Mouse (Mus musculus) left cerebral cortex, postnatal 4 days (tissue): ENCODE measurements around the gene Olfr44. TPM values are rescaled to one million over a fixed set of nuclear protein-coding genes. Genes with fewer than 3 reads are reported as not detected.

Experiments used
- DNase-seq: peaks from one replicate; pipeline ENCODE4 v3.0.0-alpha.2; 2022
- intact Hi-C: fragments of 180-260 bp; cut with DNase I; formaldehyde crosslinking; loops from one replicate; pipeline ENCODE4 v1.15.1; 2025
- total RNA-seq, 2 experiments: library from RNA; stranded (reverse); gene quantifications; 2 replicates each; pipeline ENCODE4 v1.2.3; 2021

Gene Olfr44
- total RNA-seq: not detected

- intact Hi-C loops: no loop called here
- DNase-seq: no peak
Measured at GRCm38 (mm10) chr9:39493895-39494294, at the start of gene Olfr44. Gene Olfr44 (minus strand): TSS chr9:39493995.

- no peak for DNase-seq
Measured at GRCm38 (mm10) chr9:39523616-39524285, 30.0 kb upstream of the Olfr44 start.

GRCm38 (mm10) chr9:39518595-39518994 is 24.8 kb upstream of the Olfr44 start:
- no peak for DNase-seq
- intact Hi-C loops: no loop called here

More at GRCm38 (mm10) chr9:39523616-39524285, 30.0 kb upstream of the Olfr44 start:
- intact Hi-C loops: no loop called here

GRCm38 (mm10) chr9:39515531-39515930 is 21.7 kb upstream of the Olfr44 start, which contains the start of gene Olfr957:
Gene Olfr957 (minus strand): TSS chr9:39515809.
- no peak for DNase-seq
- intact Hi-C loops: no loop called here

GRCm38 (mm10) chr9:39509412-39509811 is 15.6 kb upstream of the Olfr44 start:
- intact Hi-C loops: no loop called here
- no peak for DNase-seq

- peak; percentile 66 for DNase-seq
- intact Hi-C loops: no loop called here
Measured at GRCm38 (mm10) chr9:39508998-39509397, 15.2 kb upstream of the Olfr44 start.

- DNase-seq: no peak
Measured at GRCm38 (mm10) chr9:39471844-39472243, 22.0 kb downstream of the Olfr44 start, which contains the start of gene Olfr955. Gene Olfr955 (minus strand): TSS chr9:39471944.

GRCm38 (mm10) chr9:39456401-39456800 is 37.4 kb downstream of the Olfr44 start, which contains the start of gene Olfr954:
Gene Olfr954 (plus strand): TSS chr9:39456701.
- DNase-seq: no peak
- intact Hi-C loops: loop anchor here (5.0 kb wide), 1 partner anchor 1749 kb away; no protein-coding TSS in a partner anchor

More at GRCm38 (mm10) chr9:39471844-39472243, 22.0 kb downstream of the Olfr44 start, which contains the start of gene Olfr955:
- intact Hi-C loops: loop anchor here (5.0 kb wide), 1 partner anchor 40 kb away; no protein-coding TSS in a partner anchor

Other genes with a start within 250 kb of the Olfr44 start
- gene Olfr1537, start 244.0 kb downstream of the Olfr44 start, total RNA-seq: not detected
- not detected for gene Olfr945, start 217.2 kb downstream of the Olfr44 start, total RNA-seq
- not detected for gene Olfr948, start 167.9 kb downstream of the Olfr44 start, total RNA-seq
- not detected for gene Olfr951, start 106.6 kb downstream of the Olfr44 start, total RNA-seq
- gene Olfr952, start 66.8 kb downstream of the Olfr44 start, total RNA-seq: not detected
- gene Olfr954, start 37.3 kb downstream of the Olfr44 start, total RNA-seq: not detected
- not detected for gene Olfr955, start 22.1 kb downstream of the Olfr44 start, total RNA-seq
- gene Olfr957, start 21.8 kb upstream of the Olfr44 start, total RNA-seq: not detected
- under 1 TPM in 1 of 2 experiments, not detected in 1; 0.12 TPM for gene Olfr958, start 60.1 kb upstream of the Olfr44 start, total RNA-seq
- not detected for gene Olfr959, start 81.6 kb upstream of the Olfr44 start, total RNA-seq
- 10 to 100 TPM; 21.2 to 46.8 TPM for gene AW551984, start 110.4 kb upstream of the Olfr44 start, total RNA-seq
- gene Olfr148, start 116.7 kb upstream of the Olfr44 start, total RNA-seq: not detected
- gene Olfr960, start 127.4 kb upstream of the Olfr44 start, total RNA-seq: not detected
- not detected for gene Olfr961, start 151.1 kb upstream of the Olfr44 start, total RNA-seq
- gene Olfr963, start 173.2 kb upstream of the Olfr44 start, total RNA-seq: not detected
- not detected for gene Olfr149, start 213.1 kb upstream of the Olfr44 start, total RNA-seq
- not detected for gene Olfr965, start 217.4 kb upstream of the Olfr44 start, total RNA-seq
- not detected for gene Olfr150, start 237.0 kb upstream of the Olfr44 start, total RNA-seq